21 mouse cellular contexts compared by ENCODE assay signal in the genomic region with DNA sequence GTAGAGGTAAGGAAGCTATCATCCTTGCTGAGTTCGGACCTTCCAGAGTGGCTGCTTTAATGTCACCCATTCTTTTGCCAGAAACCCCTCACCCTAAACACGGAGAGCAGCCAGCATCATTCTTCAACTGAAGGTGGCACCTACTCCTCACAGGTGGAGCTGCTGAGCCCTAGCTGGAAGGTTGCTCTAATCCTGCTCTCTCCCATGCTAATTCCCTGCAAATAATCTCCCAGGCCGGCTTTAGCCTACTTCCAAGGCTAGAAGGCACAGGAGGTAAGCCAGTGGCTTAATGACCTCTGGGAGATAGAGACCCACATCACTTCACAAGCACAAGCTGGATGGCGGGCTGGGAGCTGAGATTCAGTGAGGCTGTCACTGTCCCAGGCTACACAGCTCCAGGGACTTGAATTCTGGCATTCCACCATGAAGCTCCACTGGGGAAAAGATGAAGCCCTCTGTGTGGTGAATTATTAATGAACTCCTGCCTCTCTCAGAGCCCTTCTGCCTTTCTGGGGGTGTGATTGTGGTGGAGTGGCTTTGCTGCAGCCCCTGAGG. TPM values are rescaled to one million over a fixed set of nuclear protein-coding genes. Genes with fewer than 3 reads are reported as not detected.
DNase-seq lines count a peak whose midpoint lies in the region; ATAC-seq lines count a peak whose summit lies in the region.
"Had no signal": no experiment of that assay in that cellular context is flagged by ENCODE, and none has a peak within 500 bp of the region (broad histone marks: within the 10 kb centered on the region; RNA-seq: fewer than 3 reads in every experiment).

No protein-coding gene starts in this region.

- H3K27me3 ChIP-seq in hindbrain, embryonic 14.5 days (ENCODE audit: control insufficient read depth, insufficient read depth, low read length): no peaks in the 10 kb centered on the region
- H3K27me3 ChIP-seq: forebrain, embryonic 13.5 days; stomach, embryonic 15.5 days had no signal

- no peaks in the 10 kb centered on the region for H3K36me3 ChIP-seq in hindbrain, embryonic 14.5 days (replicated peaks; ENCODE audit: control insufficient read depth, insufficient read depth)
- H3K36me3 ChIP-seq: stomach, embryonic 15.5 days had no signal

- no peak overlapping the region for H3K9ac ChIP-seq in hindbrain, embryonic 14.5 days
- H3K9ac ChIP-seq: forebrain, embryonic 13.5 days; stomach, embryonic 15.5 days had no signal

- no peak overlapping the region for H3K4me2 ChIP-seq in hindbrain, embryonic 14.5 days (replicated peaks)
- H3K4me2 ChIP-seq: forebrain, embryonic 13.5 days; liver, embryonic 11.5 days; stomach, embryonic 15.5 days had no signal

- H3K9me3 ChIP-seq in hindbrain, embryonic 14.5 days (ENCODE audit: control insufficient read depth, low read length): 0 out of 2 replicates have a peak, but pooled peaks cover under 1% of the 10 kb centered on the region
- H3K9me3 ChIP-seq: forebrain, embryonic 13.5 days; stomach, embryonic 15.5 days had no signal

- 42% methylated on average over 4 of the region's 4 CpGs for WGBS in hindbrain, embryonic 14.5 days

- no peak overlapping the region for H3K27ac ChIP-seq in hindbrain, embryonic 14.5 days
- H3K27ac ChIP-seq: forebrain, embryonic 13.5 days; kidney, postnatal 0 days; left cerebral cortex, adult 2 months; stomach, embryonic 15.5 days had no signal

- no peak overlapping the region for H3K4me3 ChIP-seq in hindbrain, embryonic 14.5 days (replicated peaks; ENCODE audit: low read length)
- H3K4me3 ChIP-seq: forebrain, embryonic 13.5 days; left cerebral cortex, adult 2 months; megakaryocyte, embryonic 14.5 days; stomach, embryonic 15.5 days had no signal

- H3K4me1 ChIP-seq in hindbrain, embryonic 14.5 days (replicated peaks; ENCODE audit: control insufficient read depth, insufficient read depth, low read length): no peaks in the 10 kb centered on the region
- H3K4me1 ChIP-seq: forebrain, embryonic 13.5 days; megakaryocyte, embryonic 14.5 days; stomach, embryonic 15.5 days had no signal

- DNase-seq in lung, postnatal 36 days: peak; percentile 3
- DNase-seq in lung, postnatal 4 days: no peak
- DNase-seq in hindbrain, embryonic 14.5 days (ENCODE audit: low spot score): no peak
- peak; percentile 5 for DNase-seq in mesoderm, embryonic 11.5 days (ENCODE audit: low read depth, low spot score)
- DNase-seq in retina, adult 2 months (ENCODE audit: low read depth, low spot score): peak; percentile 86
- DNase-seq in frontal cortex, adult 2 months (ENCODE audit: extremely low spot score in 1 of 2, low spot score in 1 of 2): no peak
- DNase-seq in c-Kit-positive CD71-positive TER-119-positive erythroid progenitor cells, embryonic 14.5 days (ENCODE audit: low spot score): no peak
- DNase-seq: adrenal gland, adult 2 months; cerebellum, adult 9-10 months; layer of hippocampus, adult 9-11 months; left cerebral cortex, postnatal 4 days; lung, adult 2 months; thymus, adult 2 months had no signal

- ATAC-seq in hindbrain, embryonic 14.5 days (ENCODE audit: low FRiP score): peak; percentile 60; the same call in 1 of the 2 replicates
- no peak for ATAC-seq in activated CD4-positive, CD25-positive, alpha-beta regulatory T cell, adult 4 months
- ATAC-seq: forebrain, embryonic 13.5 days; intestine, postnatal 0 days had no signal

RNA-seq across cellular contexts. Expression of gene Cpsf2, which starts 54.2 kb away (rescaled TPM):
- polyA plus RNA-seq in hindbrain, embryonic 14.5 days (2014; fragmentation: Nextera tagmentation; extraction: Ambion mirVana): 32.6 and 34.9 TPM in 2 replicates
- 13.8 and 16.1 TPM in 2 replicates for polyA plus RNA-seq in frontal cortex, adult 2 months (2012; rRNA removed)
- polyA plus RNA-seq in activated CD4-positive, CD25-positive, alpha-beta regulatory T cell, adult 4 months (2017; shearing (Covaris generic)): 10 to 100 TPM; 17.0 to 21.1 TPM

Comparison
In these comparisons a context has a peak if more than half of its experiments do, and no peak if none do; other contexts are left out.
1. DNase-seq: peak in lung, postnatal 36 days (single experiment), mesoderm, embryonic 11.5 days (single experiment) and retina, adult 2 months (single experiment); none in lung, postnatal 4 days (0 of 2), hindbrain, embryonic 14.5 days (single experiment), frontal cortex, adult 2 months (0 of 2) and c-Kit-positive CD71-positive TER-119-positive erythroid progenitor cells, embryonic 14.5 days (single experiment).